Mouse (Mus musculus) CD4-positive, CD25-positive, alpha-beta regulatory T cell, adult 9 weeks (primary cell): Measurements from ENCODE around the gene Kcna6. TPM values are rescaled to one million over a fixed set of nuclear protein-coding genes. Genes with fewer than 3 reads are reported as not detected.

ENCODE experiments used
- polyA plus RNA-seq: library from polyadenylated mRNA; unstranded; fragments of 100-300 nt; shearing (Covaris generic); gene quantifications from one replicate; pipeline ENCODE4 v1.2.1, GENCODE M21; 2017

Kcna6 gene
- not detected for polyA plus RNA-seq

GRCm38 (mm10) chr6:126740211-126741142 lies at the start of gene Kcna6:
Kcna6 (minus strand) TSS chr6:126740674.

Other genes with a start within 250 kb of the Kcna6 start
- not detected for gene Kcna5, start 205.3 kb downstream of the Kcna6 start, polyA plus RNA-seq
- gene Kcna1, start 94.3 kb downstream of the Kcna6 start, polyA plus RNA-seq = not detected
- gene Ndufa9, start 108.5 kb upstream of the Kcna6 start, polyA plus RNA-seq = 179 TPM
- not detected for gene Akap3, start 112.4 kb upstream of the Kcna6 start, polyA plus RNA-seq
- 0.38 TPM for gene Dyrk4, start 181.2 kb upstream of the Kcna6 start, polyA plus RNA-seq
- gene Rad51ap1, start 198.9 kb upstream of the Kcna6 start, polyA plus RNA-seq = 5.2 TPM
- gene D6Wsu163e, start 199.3 kb upstream of the Kcna6 start, polyA plus RNA-seq = 13.8 TPM